Mouse (Mus musculus) intestine, embryonic 15.5 days (tissue): ENCODE results near the gene Fa2h. TPM values are rescaled to one million over a fixed set of nuclear protein-coding genes. Genes with fewer than 3 reads are reported as not detected.

Source experiments
- ATAC-seq: fragments of 200-750 bp; cut with Nextera tagmentation; 2 replicates; pipeline ENCODE4 v1.8.0; 2017; ENCODE audit warnings: moderate TSS enrichment, moderate library complexity
- H3K27ac ChIP-seq: fragments of 300-500 bp; sonication (generic); 2 replicates; pipeline ENCODE4 v1.5.1; 2015; ENCODE audit warnings: mild to moderate bottlenecking, inconsistent platforms
- H3K27me3 ChIP-seq: fragments of 300-500 bp; sonication (generic); replicated peaks from 2 replicates; pipeline ENCODE4 v1.6.1; 2015; ENCODE audit warnings: inconsistent platforms
- H3K36me3 ChIP-seq: fragments of 300-500 bp; sonication (generic); 2 replicates; pipeline ENCODE4 v1.6.1; 2015; ENCODE audit warnings: inconsistent platforms
- H3K4me1 ChIP-seq: fragments of 300-500 bp; sonication (generic); replicated peaks from 2 replicates; pipeline ENCODE4 v1.6.1; 2015; ENCODE audit warnings: inconsistent platforms
- H3K4me2 ChIP-seq: fragments of 300-500 bp; sonication (generic); replicated peaks from 2 replicates; pipeline ENCODE4 v1.6.1; 2015; ENCODE audit warnings: mild to moderate bottlenecking, inconsistent platforms
- H3K4me3 ChIP-seq: fragments of 300-500 bp; sonication (generic); replicated peaks from 2 replicates; pipeline ENCODE4 v1.5.1; 2015; ENCODE audit warnings: inconsistent platforms
- H3K9ac ChIP-seq: fragments of 300-500 bp; sonication (generic); 2 replicates; pipeline ENCODE4 v1.6.1; 2015; ENCODE audit warnings: inconsistent platforms
- H3K9me3 ChIP-seq: fragments of 300-500 bp; sonication (generic); 2 replicates; pipeline ENCODE4 v1.6.1; 2016; ENCODE audit warnings: inconsistent platforms
- WGBS: fragments of 180-500 bp; shearing (Covaris S2); methylation state at CpG from one replicate; pipeline ENCODE4 v1.1.7; 2015; 5-methylcytosine and 5-hydroxymethylcytosine counted together
- polyA plus RNA-seq: library from polyadenylated mRNA; unstranded; fragments of >200 nt; fragmentation: Nextera tagmentation; extraction: Ambion mirVana; gene quantifications from 2 replicates; pipeline ENCODE4 v1.2.1, GENCODE M21; 2015

Gene Fa2h
- polyA plus RNA-seq, 1 experiment from 2014 or later, result 1.2 TPM

- WGBS, result 75% methylated on average over 4 of the region's 4 CpGs
- Histone ChIP-seq H3K36me3 (no peaks in the 10 kb centered on the region), H3K27ac (no peak overlapping the region), H3K27me3 (peaks cover 20% of the 10 kb centered on the region), H3K4me3 (no peak overlapping the region), H3K4me1 (peaks cover 14% of the 10 kb centered on the region), H3K4me2 (no peak overlapping the region), H3K9ac (no peak overlapping the region), H3K9me3 (no peaks in the 10 kb centered on the region)
- no peak for ATAC-seq
Measured at GRCm38 (mm10) chr8:111389581-111389980, 4.0 kb downstream of the Fa2h start.

- Histone ChIP-seq H3K27ac (no peak overlapping the region), H3K9ac (no peak overlapping the region), H3K4me2 (no peak overlapping the region), H3K4me3 (no peak overlapping the region), H3K36me3 (no peaks in the 10 kb centered on the region), H3K9me3 (no peaks in the 10 kb centered on the region), H3K27me3 (no peaks in the 10 kb centered on the region), H3K4me1 (0 out of 2 replicates have a peak, but pooled peaks cover 2% of the 10 kb centered on the region)
- WGBS, result 38% methylated on average over 9 of the region's 9 CpGs
- ATAC-seq, result no peak
Measured at GRCm38 (mm10) chr8:111385915-111386314, 7.7 kb downstream of the Fa2h start.

- Histone ChIP-seq H3K9ac (no peak overlapping the region), H3K27me3 (no peaks in the 10 kb centered on the region), H3K36me3 (no peaks in the 10 kb centered on the region), H3K4me3 (no peak overlapping the region), H3K27ac (no peak overlapping the region), H3K4me1 (0 out of 2 replicates have a peak, but pooled peaks cover 2% of the 10 kb centered on the region), H3K9me3 (no peaks in the 10 kb centered on the region), H3K4me2 (0 out of 2 replicates have a peak overlapping the region, but pooled peaks have one; percentile 9)
- ATAC-seq, result peak; percentile 87
- WGBS, result 25% methylated on average over 2 of the region's 2 CpGs
Measured at GRCm38 (mm10) chr8:111384628-111385027, 9.0 kb downstream of the Fa2h start.

GRCm38 (mm10) chr8:111375192-111375591 lies 18.4 kb downstream of the Fa2h start:
- no peak for ATAC-seq
- 65% methylated on average over 6 of the region's 6 CpGs for WGBS
- Histone ChIP-seq H3K4me2 (no peak overlapping the region), H3K36me3 (no peaks in the 10 kb centered on the region), H3K9me3 (no peaks in the 10 kb centered on the region), H3K4me1 (no peaks in the 10 kb centered on the region), H3K9ac (no peak overlapping the region), H3K27ac (no peak overlapping the region), H3K4me3 (no peak overlapping the region), H3K27me3 (no peaks in the 10 kb centered on the region)

GRCm38 (mm10) chr8:111369711-111370110 lies 23.9 kb downstream of the Fa2h start:
- no peak for ATAC-seq
- no peak overlapping the region for H3K27ac ChIP-seq
- no peak overlapping the region for H3K4me2 ChIP-seq
- H3K4me1 ChIP-seq, result no peaks in the 10 kb centered on the region; the same call in 1 of the 2 replicates
- no peaks in the 10 kb centered on the region for H3K27me3 ChIP-seq
- H3K36me3 ChIP-seq, result no peaks in the 10 kb centered on the region
- WGBS, result 69% methylated on average over 9 of the region's 9 CpGs
- no peak overlapping the region for H3K9ac ChIP-seq
- H3K9me3 ChIP-seq, result no peaks in the 10 kb centered on the region
- H3K4me3 ChIP-seq, result no peak overlapping the region

- ATAC-seq, result peak; percentile 34; the same call in 1 of the 2 replicates
- 68% methylated on average over 8 of the region's 8 CpGs for WGBS
- H3K4me3 ChIP-seq, result no peak overlapping the region
- H3K9ac ChIP-seq, result 0 out of 2 replicates have a peak overlapping the region, but pooled peaks have one; percentile 23
- H3K9me3 ChIP-seq, result no peaks in the 10 kb centered on the region
- H3K27me3 ChIP-seq, result no peaks in the 10 kb centered on the region
- peak overlapping the region; percentile 17; the same call in 1 of the 2 replicates for H3K27ac ChIP-seq
- peak overlapping the region; percentile 53 for H3K4me2 ChIP-seq
- no peaks in the 10 kb centered on the region for H3K36me3 ChIP-seq
- H3K4me1 ChIP-seq, result no peaks in the 10 kb centered on the region; the same call in 1 of the 2 replicates
Measured at GRCm38 (mm10) chr8:111367350-111367749, 26.3 kb downstream of the Fa2h start.

- Histone ChIP-seq H3K4me3 (no peak overlapping the region), H3K9ac (0 out of 2 replicates have a peak overlapping the region, but pooled peaks have one; percentile 23)
Measured at GRCm38 (mm10) chr8:111366610-111367234, 26.9 kb downstream of the Fa2h start.

GRCm38 (mm10) chr8:111363489-111363888 lies 30.1 kb downstream of the Fa2h start:
- Histone ChIP-seq H3K27me3 (no peaks in the 10 kb centered on the region), H3K9ac (no peak overlapping the region), H3K27ac (no peak overlapping the region), H3K4me2 (no peak overlapping the region), H3K9me3 (no peaks in the 10 kb centered on the region), H3K4me3 (no peak overlapping the region), H3K36me3 (no peaks in the 10 kb centered on the region), H3K4me1 (no peaks in the 10 kb centered on the region; the same call in 1 of the 2 replicates)
- 79% methylated on average over 8 of the region's 8 CpGs for WGBS
- ATAC-seq, result no peak

More at GRCm38 (mm10) chr8:111366610-111367234, 26.9 kb downstream of the Fa2h start:
- peak overlapping the region; percentile 17 for H3K27ac ChIP-seq
- peak; percentile 89 for ATAC-seq
- H3K9me3 ChIP-seq, result no peaks in the 10 kb centered on the region
- H3K4me1 ChIP-seq, result no peaks in the 10 kb centered on the region; the same call in 1 of the 2 replicates
- 30% methylated on average over 14 of the region's 14 CpGs for WGBS
- peak overlapping the region; percentile 53 for H3K4me2 ChIP-seq
- no peaks in the 10 kb centered on the region for H3K27me3 ChIP-seq
- H3K36me3 ChIP-seq, result no peaks in the 10 kb centered on the region

- H3K4me2 ChIP-seq, result no peak overlapping the region
- H3K36me3 ChIP-seq, result no peaks in the 10 kb centered on the region
- peak; percentile 62; the same call in 1 of the 2 replicates for ATAC-seq
- no peaks in the 10 kb centered on the region for H3K9me3 ChIP-seq
- no peaks in the 10 kb centered on the region for H3K27me3 ChIP-seq
- no peaks in the 10 kb centered on the region for H3K4me1 ChIP-seq
- no peak overlapping the region for H3K27ac ChIP-seq
- H3K4me3 ChIP-seq, result no peak overlapping the region
- H3K9ac ChIP-seq, result no peak overlapping the region
- WGBS, result 53% methylated on average over 7 of the region's 7 CpGs
Measured at GRCm38 (mm10) chr8:111360579-111361209, 32.9 kb downstream of the Fa2h start.

GRCm38 (mm10) chr8:111359936-111360335 lies 33.7 kb downstream of the Fa2h start:
- no peak overlapping the region for H3K4me3 ChIP-seq
- H3K27me3 ChIP-seq, result no peaks in the 10 kb centered on the region
- 66% methylated on average over 5 of the region's 5 CpGs for WGBS
- no peaks in the 10 kb centered on the region for H3K9me3 ChIP-seq
- no peaks in the 10 kb centered on the region for H3K36me3 ChIP-seq
- H3K4me1 ChIP-seq, result no peaks in the 10 kb centered on the region
- no peak overlapping the region for H3K27ac ChIP-seq
- no peak overlapping the region for H3K9ac ChIP-seq
- no peak for ATAC-seq
- H3K4me2 ChIP-seq, result no peak overlapping the region

- no peak for ATAC-seq
- H3K36me3 ChIP-seq, result no peaks in the 10 kb centered on the region
- H3K4me2 ChIP-seq, result no peak overlapping the region
- no peak overlapping the region for H3K4me3 ChIP-seq
- no peaks in the 10 kb centered on the region for H3K4me1 ChIP-seq
- H3K9ac ChIP-seq, result no peak overlapping the region
- WGBS, result 64% methylated on average over 1 of the region's 1 CpGs
- H3K27me3 ChIP-seq, result no peaks in the 10 kb centered on the region
- H3K27ac ChIP-seq, result no peak overlapping the region
- no peaks in the 10 kb centered on the region for H3K9me3 ChIP-seq
Measured at GRCm38 (mm10) chr8:111358905-111359304, 34.7 kb downstream of the Fa2h start.

- Histone ChIP-seq H3K36me3 (no peaks in the 10 kb centered on the region), H3K9me3 (no peaks in the 10 kb centered on the region), H3K27me3 (no peaks in the 10 kb centered on the region), H3K27ac (no peak overlapping the region), H3K9ac (no peak overlapping the region), H3K4me3 (no peak overlapping the region), H3K4me1 (no peaks in the 10 kb centered on the region), H3K4me2 (no peak overlapping the region)
- ATAC-seq, result no peak
- WGBS, result 82% methylated on average over 4 of the region's 4 CpGs
Measured at GRCm38 (mm10) chr8:111357433-111357832, 36.2 kb downstream of the Fa2h start.
